Mouse (Mus musculus) induced T-regulatory cell, adult 2 months (primary cell): ENCODE measurements around the gene Kcns1.

Source experiments
- DNase-seq: peaks from one replicate; pipeline ENCODE4 v3.0.0-alpha.2; 2012; ENCODE audit warnings: low read depth

Gene Kcns1

GRCm38 (mm10) chr2:164123169-164123766, 47.6 kb downstream of the Kcns1 start:
- no peak for DNase-seq

DNA sequence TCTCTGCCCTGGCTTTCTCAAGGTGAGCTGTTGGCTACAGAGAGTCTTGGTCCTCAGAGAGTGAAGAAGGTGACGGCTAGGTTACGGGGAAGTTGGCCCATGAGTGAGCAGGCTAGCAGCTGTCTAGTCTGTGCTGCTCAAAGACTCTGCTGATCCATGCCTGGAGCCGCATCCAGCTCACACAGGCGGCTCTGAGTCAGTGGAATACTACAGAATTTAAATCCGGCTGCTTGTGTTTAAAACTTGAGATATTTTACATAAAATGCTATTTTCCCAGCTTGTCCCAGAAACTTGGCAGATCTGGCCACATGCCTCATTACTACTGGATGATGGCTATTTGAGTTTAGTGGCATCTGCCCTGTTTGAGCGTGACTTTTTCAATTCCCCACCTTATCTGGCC, 51.4 kb downstream of the Kcns1 start:
- DNase-seq: no peak

DNA sequence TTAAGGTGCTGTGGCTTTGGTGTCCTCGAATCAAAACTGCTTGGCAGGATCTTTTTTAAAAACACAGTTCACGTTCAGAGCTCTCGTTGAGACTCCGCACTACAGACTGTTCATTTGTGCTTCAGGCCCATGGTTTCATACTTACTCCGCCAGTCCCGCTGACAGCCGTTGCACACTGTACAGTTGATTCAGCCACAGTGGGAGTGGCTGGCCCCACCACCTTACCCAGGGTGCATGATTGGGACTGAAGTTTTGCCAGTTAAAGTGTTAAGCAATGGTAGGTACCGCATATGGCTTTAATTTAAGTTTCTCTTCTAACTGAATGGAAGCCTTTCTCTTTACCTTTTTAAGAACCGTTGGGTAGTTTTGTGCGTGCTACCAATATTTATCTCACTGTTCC, 55.4 kb downstream of the Kcns1 start:
- no peak for DNase-seq

GRCm38 (mm10) chr2:164114051-164114450, 56.9 kb downstream of the Kcns1 start:
- no peak for DNase-seq
